Mouse (Mus musculus) kidney, postnatal 25 days (tissue): Measurements from ENCODE around the gene Edc4.

Experiments used
- DNase-seq, 2 experiments: peaks; one replicate each; pipeline ENCODE4 v3.0.0; 2021; ENCODE audit warnings: mixed read lengths in 2 of 2

Gene Edc4

GRCm38 (mm10) chr8:105943321-105943739 is 62.6 kb downstream of the Edc4 start, which contains the start of gene Lcat:
Gene Lcat (minus strand): TSS chr8:105943382.
- peak in 1 of 2 experiments; percentile 33 for DNase-seq
